In the genomic region with DNA sequence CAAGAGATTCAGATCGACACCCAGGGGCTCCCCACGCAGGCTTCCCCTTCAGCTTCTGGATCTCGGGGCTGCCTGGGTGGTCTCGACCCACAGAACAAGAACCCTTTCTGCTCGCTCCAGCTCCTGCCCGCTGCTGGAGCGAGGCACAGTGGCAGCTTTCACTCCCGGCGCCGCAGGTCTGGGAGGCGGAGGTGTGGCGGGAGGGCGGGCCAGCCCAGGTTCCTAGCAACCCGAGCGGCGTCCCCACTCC, we compare ENCODE assay signal across 9 mouse cellular contexts. TPM values are rescaled to one million over a fixed set of nuclear protein-coding genes. Genes with fewer than 3 reads are reported as not detected.
DNase-seq lines count a peak whose midpoint lies in the region; ATAC-seq lines count a peak whose summit lies in the region.
"Had no signal": no experiment of that assay in that cellular context is flagged by ENCODE, and none has a peak within 500 bp of the region (broad histone marks: within the 10 kb centered on the region; RNA-seq: fewer than 3 reads in every experiment).

No protein-coding gene starts in this region.

- no peaks in the 10 kb centered on the region for H3K9me3 ChIP-seq in heart, embryonic 14.5 days (ENCODE audit: control insufficient read depth, low read length)
- H3K9me3 ChIP-seq in embryonic facial prominence, embryonic 14.5 days (ENCODE audit: control insufficient read depth, low read length) = no peaks in the 10 kb centered on the region
- no peaks in the 10 kb centered on the region for H3K9me3 ChIP-seq in limb, embryonic 11.5 days (ENCODE audit: control insufficient read depth, low read length)
- no peaks in the 10 kb centered on the region for H3K9me3 ChIP-seq in midbrain, embryonic 14.5 days (ENCODE audit: control insufficient read depth, low read length)

- H3K4me1 ChIP-seq in heart, embryonic 14.5 days (ENCODE audit: control insufficient read depth in 2 of 2, insufficient read depth in 2 of 2, low read length in 2 of 2) = peaks cover 3 to 17% of the 10 kb centered on the region in 2 experiments
- H3K4me1 ChIP-seq in embryonic facial prominence, embryonic 14.5 days (ENCODE audit: control insufficient read depth, insufficient read depth, low read length) = peaks cover 16% of the 10 kb centered on the region
- peaks cover 8% of the 10 kb centered on the region; the same call in 1 of the 2 replicates for H3K4me1 ChIP-seq in limb, embryonic 11.5 days (ENCODE audit: control insufficient read depth, insufficient read depth, low read length)
- H3K4me1 ChIP-seq in midbrain, embryonic 14.5 days (ENCODE audit: control insufficient read depth, insufficient read depth, low read length) = peaks cover 40% of the 10 kb centered on the region

- H3K36me3 ChIP-seq in heart, embryonic 14.5 days (ENCODE audit: control insufficient read depth, insufficient read depth, low read length) = no peaks in the 10 kb centered on the region
- no peaks in the 10 kb centered on the region for H3K36me3 ChIP-seq in embryonic facial prominence, embryonic 14.5 days (ENCODE audit: control insufficient read depth, insufficient read depth, low read length)
- H3K36me3 ChIP-seq in limb, embryonic 11.5 days (ENCODE audit: control insufficient read depth, insufficient read depth, low read length) = no peaks in the 10 kb centered on the region
- H3K36me3 ChIP-seq in midbrain, embryonic 14.5 days (ENCODE audit: control insufficient read depth, insufficient read depth, low read length) = no peaks in the 10 kb centered on the region

- H3K9ac ChIP-seq in heart, embryonic 14.5 days (ENCODE audit: low read length) = peak overlapping the region; percentile 94
- H3K9ac ChIP-seq in embryonic facial prominence, embryonic 14.5 days (ENCODE audit: low read depth, low read length) = peak overlapping the region; percentile 91
- peak overlapping the region; percentile 83 for H3K9ac ChIP-seq in limb, embryonic 11.5 days (ENCODE audit: low read length)
- H3K9ac ChIP-seq in midbrain, embryonic 14.5 days (replicated peaks; ENCODE audit: low read length) = peak overlapping the region; percentile 97

- no peaks in the 10 kb centered on the region for H3K27me3 ChIP-seq in heart, embryonic 14.5 days (ENCODE audit: control insufficient read depth, insufficient read depth, low read length)
- no peaks in the 10 kb centered on the region; the same call in 1 of the 2 replicates for H3K27me3 ChIP-seq in embryonic facial prominence, embryonic 14.5 days (replicated peaks; ENCODE audit: control insufficient read depth, insufficient read depth, low read length)
- peaks cover 9% of the 10 kb centered on the region; the same call in 1 of the 2 replicates for H3K27me3 ChIP-seq in limb, embryonic 11.5 days (ENCODE audit: control insufficient read depth, insufficient read depth, low read length)
- 0 out of 2 replicates have a peak, but pooled peaks cover 3% of the 10 kb centered on the region for H3K27me3 ChIP-seq in midbrain, embryonic 14.5 days (ENCODE audit: control insufficient read depth, insufficient read depth, low read length)

- 0% methylated on average over 16 of the region's 16 CpGs for whole genome bisulfite sequencing in heart, embryonic 14.5 days
- 3% methylated on average over 14 of the region's 16 CpGs for WGBS in embryonic facial prominence, embryonic 14.5 days
- 0% methylated on average over 16 of the region's 16 CpGs for WGBS in limb, embryonic 11.5 days
- 2% methylated on average over 16 of the region's 16 CpGs for WGBS in midbrain, embryonic 14.5 days

- DNase-seq in heart, adult 18-20 months = no peak
- DNase-seq in ES-CJ7 (ENCODE audit: low read depth, low spot score) = peak; percentile 41
- peak; percentile 34 for DNase-seq in embryonic facial prominence, embryonic 14.5 days (ENCODE audit: low spot score)
- no peak for DNase-seq in limb, embryonic 11.5 days (ENCODE audit: low spot score)
- DNase-seq in midbrain, embryonic 14.5 days = no peak
- no peak for DNase-seq in adrenal gland, adult (ENCODE audit: inconsistent age in 2 of 2, low spot score in 1 of 2)
- DNase-seq in cerebellum, postnatal 36 days = no peak

- peak overlapping the region; percentile 90 to 95 for H3K4me3 ChIP-seq in heart, embryonic 14.5 days (ENCODE audit: control insufficient read depth in 1 of 2, insufficient read depth in 1 of 2, low read depth in 1 of 2, low read length in 2 of 2)
- H3K4me3 ChIP-seq in embryonic facial prominence, embryonic 14.5 days (ENCODE audit: low read depth, low read length) = peak overlapping the region; percentile 93
- H3K4me3 ChIP-seq in limb, embryonic 11.5 days (ENCODE audit: low read depth, low read length) = peak overlapping the region; percentile 79
- H3K4me3 ChIP-seq in midbrain, embryonic 14.5 days (replicated peaks; ENCODE audit: low read depth, low read length) = peak overlapping the region; percentile 78

- peak overlapping the region; percentile 100 for H3K4me2 ChIP-seq in heart, embryonic 14.5 days (ENCODE audit: low read length)
- H3K4me2 ChIP-seq in embryonic facial prominence, embryonic 14.5 days (ENCODE audit: low read depth, low read length) = peak overlapping the region; percentile 96
- peak overlapping the region; percentile 89 for H3K4me2 ChIP-seq in limb, embryonic 11.5 days (ENCODE audit: low read depth, severe bottlenecking)
- peak overlapping the region; percentile 93 for H3K4me2 ChIP-seq in midbrain, embryonic 14.5 days (ENCODE audit: low read length)

- peak; percentile 45 for ATAC-seq in heart, embryonic 14.5 days (ENCODE audit: insufficient number of reproducible peaks, insufficient read depth, low FRiP score, low read depth)
- ATAC-seq in embryonic facial prominence, embryonic 14.5 days (ENCODE audit: low read depth) = peak; percentile 57
- peak; percentile 23; the same call in 1 of the 2 replicates for ATAC-seq in limb, embryonic 11.5 days (ENCODE audit: insufficient number of reproducible peaks, low FRiP score, low TSS enrichment, low read depth)
- ATAC-seq in midbrain, embryonic 14.5 days (ENCODE audit: low FRiP score, low TSS enrichment) = peak; percentile 57; the same call in 1 of the 2 replicates

- peak overlapping the region in 1 of 2 experiments; percentile 92; a peak in 2 of 4 replicates for H3K27ac ChIP-seq in heart, embryonic 14.5 days (replicated peaks in 1 of 2; ENCODE audit: control insufficient read depth in 1 of 2, insufficient read depth in 1 of 2, low read depth in 2 of 2, low read length in 2 of 2)
- H3K27ac ChIP-seq in embryonic facial prominence, embryonic 14.5 days (replicated peaks; ENCODE audit: low read depth, low read length) = peak overlapping the region; percentile 82
- H3K27ac ChIP-seq in limb, embryonic 11.5 days (replicated peaks; ENCODE audit: low read depth, low read length) = no peak overlapping the region
- peak overlapping the region; percentile 91 for H3K27ac ChIP-seq in midbrain, embryonic 14.5 days (replicated peaks; ENCODE audit: low read depth, low read length)

RNA-seq across cellular contexts. Expression of a gene that starts 2.5 kb away (rescaled TPM):
- polyA plus RNA-seq in heart, embryonic 14.5 days (2014; fragmentation: Nextera tagmentation; extraction: Ambion mirVana) = 10.8 and 11.5 TPM in 2 replicates
- total RNA-seq in heart, adult 18-20 months (2021) = 10 to 100 TPM; 14.2 to 18.8 TPM
- 17.0 and 19.2 TPM in 2 replicates for polyA plus RNA-seq in embryonic facial prominence, embryonic 14.5 days (2014; fragmentation: Nextera tagmentation; extraction: Ambion mirVana)
- polyA plus RNA-seq in limb, embryonic 11.5 days (2014; fragmentation: Nextera tagmentation; extraction: Ambion mirVana) = 10.1 and 11.7 TPM in 2 replicates
- 15.3 and 17.1 TPM in 2 replicates for polyA plus RNA-seq in midbrain, embryonic 14.5 days (2014; fragmentation: Nextera tagmentation; extraction: Ambion mirVana)

RNA-seq across cellular contexts. Expression of a gene that starts 42.9 kb away (rescaled TPM):
- polyA plus RNA-seq in heart, embryonic 14.5 days (2014; fragmentation: Nextera tagmentation; extraction: Ambion mirVana) = not detected in 2 replicates
- not detected for total RNA-seq in heart, adult 18-20 months (2021)
- 0.17 and 0.39 TPM in 2 replicates for polyA plus RNA-seq in embryonic facial prominence, embryonic 14.5 days (2014; fragmentation: Nextera tagmentation; extraction: Ambion mirVana)
- polyA plus RNA-seq in limb, embryonic 11.5 days (2014; fragmentation: Nextera tagmentation; extraction: Ambion mirVana) = 0.15 TPM in 1 of 2 replicates, not detected in the other
- 0.39 and 0.47 TPM in 2 replicates for polyA plus RNA-seq in midbrain, embryonic 14.5 days (2014; fragmentation: Nextera tagmentation; extraction: Ambion mirVana)
- total RNA-seq: layer of hippocampus, postnatal 25 days had no signal

Comparison
In these comparisons a context has a peak if more than half of its experiments do, and no peak if none do; other contexts are left out.
1. DNase-seq: peak in ES-CJ7 (single experiment) and embryonic facial prominence, embryonic 14.5 days (single experiment); none in heart, adult 18-20 months (0 of 2), limb, embryonic 11.5 days (single experiment), midbrain, embryonic 14.5 days (single experiment), adrenal gland, adult (0 of 2) and cerebellum, postnatal 36 days (0 of 2).
2. Peak in every context shown above with its lines, with median percentiles within 50 percentile points of each other: ATAC-seq, H3K4me2 ChIP-seq, H3K4me3 ChIP-seq and H3K9ac ChIP-seq.